In genomic region chr12:8032359-8032755, GRCm38 (mm10) we compare ENCODE assay signal across 20 mouse cellular contexts. TPM values are rescaled to one million over a fixed set of nuclear protein-coding genes. Genes with fewer than 3 reads are reported as not detected.
DNase-seq lines count a peak whose midpoint lies in the region; ATAC-seq lines count a peak whose summit lies in the region.
"Had no signal": no experiment of that assay in that cellular context is flagged by ENCODE, and none has a peak within 500 bp of the region (broad histone marks: within the 10 kb centered on the region; RNA-seq: fewer than 3 reads in every experiment).

No protein-coding gene starts in this region.

- peak; percentile 10 for DNase-seq in embryo, embryonic 9.5 days (ENCODE audit: extremely low spot score)
- no peak for DNase-seq in embryo, embryonic 10 days (ENCODE audit: low spot score)
- DNase-seq in neural tube, embryonic 11.5 days (ENCODE audit: low spot score) = no peak
- DNase-seq in neural tube, embryonic 10.5 days (ENCODE audit: extremely low spot score, low spot score) = no peak
- DNase-seq in left cerebral cortex, postnatal 25 days (ENCODE audit: low spot score in 2 of 2) = no peak
- no peak for DNase-seq in spleen, postnatal 14 days (ENCODE audit: low spot score in 2 of 2)
- DNase-seq: adrenal gland, adult 8-10 months; cerebellum, adult 11 months; cerebellum, postnatal 36 days; gastrocnemius, adult 2 months; kidney, adult 18-20 months; kidney, postnatal 4 days; liver; liver, postnatal 0 days; lung, postnatal 14 days had no signal

- no peak overlapping the region for H3K4me2 ChIP-seq in neural tube, embryonic 11.5 days (ENCODE audit: low read depth)
- H3K4me2 ChIP-seq in midbrain, embryonic 13.5 days (replicated peaks) = no peak overlapping the region
- H3K4me2 ChIP-seq: embryonic facial prominence, embryonic 13.5 days; heart, embryonic 13.5 days had no signal

- H3K4me1 ChIP-seq in neural tube, embryonic 11.5 days (ENCODE audit: control insufficient read depth, insufficient read depth, low read length) = no peaks in the 10 kb centered on the region
- H3K4me1 ChIP-seq in midbrain, embryonic 13.5 days (replicated peaks) = peaks cover 11% of the 10 kb centered on the region
- H3K4me1 ChIP-seq: heart, embryonic 13.5 days had no signal

- H3K27ac ChIP-seq in neural tube, embryonic 11.5 days (ENCODE audit: low read depth, low read length) = no peak overlapping the region
- H3K27ac ChIP-seq in midbrain, embryonic 13.5 days = no peak overlapping the region
- H3K27ac ChIP-seq: embryonic facial prominence, embryonic 13.5 days; gastrocnemius, adult 2 months; heart, embryonic 13.5 days had no signal

- no peaks in the 10 kb centered on the region for H3K9me3 ChIP-seq in neural tube, embryonic 11.5 days (ENCODE audit: control insufficient read depth, low read length)
- H3K9me3 ChIP-seq in midbrain, embryonic 13.5 days = no peaks in the 10 kb centered on the region
- H3K9me3 ChIP-seq: embryonic facial prominence, embryonic 13.5 days; heart, embryonic 13.5 days had no signal

- H3K36me3 ChIP-seq in neural tube, embryonic 11.5 days (ENCODE audit: control insufficient read depth, insufficient read depth, low read length) = no peaks in the 10 kb centered on the region
- H3K36me3 ChIP-seq in midbrain, embryonic 13.5 days = no peaks in the 10 kb centered on the region
- H3K36me3 ChIP-seq: embryonic facial prominence, embryonic 13.5 days; heart, embryonic 13.5 days had no signal

- H3K27me3 ChIP-seq in neural tube, embryonic 11.5 days (ENCODE audit: control insufficient read depth, insufficient read depth, low read length) = peaks cover 19% of the 10 kb centered on the region
- peaks cover 72% of the 10 kb centered on the region for H3K27me3 ChIP-seq in midbrain, embryonic 13.5 days
- H3K27me3 ChIP-seq: embryonic facial prominence, embryonic 13.5 days; heart, embryonic 13.5 days had no signal

- no peak overlapping the region for H3K9ac ChIP-seq in neural tube, embryonic 11.5 days (ENCODE audit: low read length)
- no peak overlapping the region for H3K9ac ChIP-seq in midbrain, embryonic 13.5 days (replicated peaks)
- H3K9ac ChIP-seq: embryonic facial prominence, embryonic 13.5 days; heart, embryonic 13.5 days; liver, postnatal 0 days had no signal

- no peak overlapping the region for H3K4me3 ChIP-seq in neural tube, embryonic 11.5 days (ENCODE audit: low read depth, low read length)
- no peak overlapping the region for H3K4me3 ChIP-seq in midbrain, embryonic 13.5 days (replicated peaks)
- H3K4me3 ChIP-seq: embryonic facial prominence, embryonic 13.5 days; gastrocnemius, adult 2 months; heart, embryonic 13.5 days had no signal

- WGBS in neural tube, embryonic 11.5 days = 25% methylated on average over 4 of the region's 4 CpGs
- WGBS in midbrain, embryonic 13.5 days = 12% methylated on average over 4 of the region's 4 CpGs

- intact Hi-C loops in left cerebral cortex, postnatal 25 days (cut with DNase I) = no loop called here

- ATAC-seq in neural tube, embryonic 11.5 days (ENCODE audit: insufficient read depth, low FRiP score, low TSS enrichment) = peak; percentile 57
- peak; percentile 68 for ATAC-seq in midbrain, embryonic 13.5 days
- ATAC-seq in megakaryocyte-erythroid progenitor cell, adult 5-6 weeks (replicated peaks; ENCODE audit: low FRiP score, low TSS enrichment, poor library complexity, severe bottlenecking) = no peak
- ATAC-seq: liver, postnatal 0 days had no signal

RNA-seq across cellular contexts. Expression of gene Apob, which starts 54.9 kb away (rescaled TPM):
- 0.01 and 0.08 TPM in 2 replicates for polyA plus RNA-seq in neural tube, embryonic 11.5 days (2014; fragmentation: Nextera tagmentation; extraction: Ambion mirVana)
- polyA plus RNA-seq in midbrain, embryonic 13.5 days (2015; fragmentation: Nextera tagmentation; extraction: Ambion mirVana) = 0.01 and 0.03 TPM in 2 replicates
- under 1 TPM; 0.16 to 0.30 TPM for total RNA-seq in left cerebral cortex, postnatal 25 days (2021)
- not detected in 2 replicates for total RNA-seq in megakaryocyte-erythroid progenitor cell, adult 5-6 weeks (2014; fragmentation: Nextera tagmentation)
- total RNA-seq in megakaryocyte-erythroid progenitor cell, adult 5-6 weeks (2017) = 0.04 TPM in 1 of 2 replicates, not detected in the other
- total RNA-seq: MEL had no signal
- polyA plus RNA-seq: embryonic facial prominence, embryonic 13.5 days had no signal
